Mouse (Mus musculus): ENCODE measurements around the gene Pik3cg. TPM values are rescaled to one million over a fixed set of nuclear protein-coding genes. Genes with fewer than 3 reads are reported as not detected.

The Pik3cg gene
- total RNA-seq (2023): 154 and 193 TPM in 2 replicates

GRCm38 (mm10) chr12:32207948-32208891 lies at the start of gene Pik3cg:
Gene Pik3cg, minus strand, starts transcription at chr12:32208659.

Other genes with a start within 250 kb of the Pik3cg start
- gene Prkar2b, start 147.4 kb downstream of the Pik3cg start, total RNA-seq (2023): 43.0 and 53.2 TPM in 2 replicates
- 14.2 TPM in 2 replicates for gene Ccdc71l, start 170.0 kb upstream of the Pik3cg start, total RNA-seq (2023)

Data from neutrophil, adult 65 days (primary cell).